In genomic region chr5:111860436-111860835, GRCm38 (mm10) we compare ENCODE assay signal across 28 mouse cellular contexts.
"Had no signal": no experiment of that assay in that cellular context is flagged by ENCODE, and none has a peak within 500 bp of the region (broad histone marks: within the 10 kb centered on the region; RNA-seq: fewer than 3 reads in every experiment).

No protein-coding gene starts in this region.

- H3K9ac ChIP-seq: embryonic facial prominence, embryonic 12.5 days; embryonic facial prominence, embryonic 13.5 days; embryonic facial prominence, embryonic 15.5 days; forebrain, embryonic 12.5 days; forebrain, embryonic 13.5 days; forebrain, embryonic 15.5 days; forebrain, postnatal 0 days had no signal

- ATAC-seq: forebrain, embryonic 13.5 days; forebrain, embryonic 14.5 days; forebrain, embryonic 15.5 days; forebrain, embryonic 16.5 days; forebrain, postnatal 0 days had no signal

- H3K4me2 ChIP-seq: embryonic facial prominence, embryonic 12.5 days; embryonic facial prominence, embryonic 13.5 days; embryonic facial prominence, embryonic 15.5 days; forebrain, embryonic 12.5 days; forebrain, embryonic 13.5 days; forebrain, embryonic 15.5 days had no signal

- H3K4me3 ChIP-seq: embryonic facial prominence, embryonic 10.5 days; embryonic facial prominence, embryonic 12.5 days; embryonic facial prominence, embryonic 13.5 days; embryonic facial prominence, embryonic 15.5 days; erythroblast, embryonic 14.5 days; forebrain, embryonic 10.5 days; forebrain, embryonic 12.5 days; forebrain, embryonic 13.5 days; forebrain, embryonic 15.5 days; gastrocnemius, adult 2 months; heart, adult 2 months had no signal

- H3K27ac ChIP-seq: embryonic facial prominence, embryonic 10.5 days; embryonic facial prominence, embryonic 12.5 days; embryonic facial prominence, embryonic 13.5 days; embryonic facial prominence, embryonic 15.5 days; forebrain, embryonic 10.5 days; forebrain, embryonic 12.5 days; forebrain, embryonic 13.5 days; forebrain, embryonic 15.5 days; gastrocnemius, adult 2 months; heart, adult 2 months had no signal

- DNase-seq: cerebellum, adult 8-10 months; cerebellum, adult 9-10 months; cerebellum, adult 9-11 months; cerebellum, postnatal 10 days; cerebellum, postnatal 14 days; cerebellum, postnatal 25 days; cerebellum, postnatal 36 days; embryo, embryonic 11 days; forebrain, postnatal 0 days; gastrocnemius, adult 2 months; gastrocnemius, postnatal 10 days; gastrocnemius, postnatal 14 days; gastrocnemius, postnatal 25 days; gastrocnemius, postnatal 36 days; heart, adult 11 months; heart, adult 18-20 months; heart, adult 2 months had no signal

- H3K36me3 ChIP-seq: embryonic facial prominence, embryonic 10.5 days; embryonic facial prominence, embryonic 12.5 days; embryonic facial prominence, embryonic 13.5 days; embryonic facial prominence, embryonic 15.5 days; forebrain, embryonic 10.5 days; forebrain, embryonic 12.5 days; forebrain, embryonic 15.5 days had no signal

- H3K9me3 ChIP-seq: embryonic facial prominence, embryonic 10.5 days; embryonic facial prominence, embryonic 12.5 days; embryonic facial prominence, embryonic 13.5 days; embryonic facial prominence, embryonic 15.5 days; forebrain, embryonic 12.5 days; forebrain, embryonic 13.5 days; forebrain, embryonic 15.5 days had no signal

- H3K27me3 ChIP-seq: embryonic facial prominence, embryonic 12.5 days; embryonic facial prominence, embryonic 13.5 days; embryonic facial prominence, embryonic 15.5 days; forebrain, embryonic 13.5 days; forebrain, embryonic 15.5 days had no signal
